Mouse (Mus musculus) brain, adult 2 months (tissue): ENCODE measurements around the gene Arhgap24.

Experiments
- DNase-seq: peaks from one replicate; pipeline ENCODE4 v3.0.0; 2011; ENCODE audit warnings: low read depth, low spot score

Gene Arhgap24

GRCm38 (mm10) chr5:102577729-102578128 lies 96.5 kb downstream of the Arhgap24 start:
- DNase-seq = no peak

- no peak for DNase-seq
These were observed 97.2 kb downstream of the Arhgap24 start for GRCm38 (mm10) chr5:102578431-102578830.

- no peak for DNase-seq
These were observed 101.7 kb downstream of the Arhgap24 start for GRCm38 (mm10) chr5:102582864-102583410.

GRCm38 (mm10) chr5:102591422-102591821 lies 110.2 kb downstream of the Arhgap24 start:
- DNase-seq = no peak

GRCm38 (mm10) chr5:102593058-102593457 lies 111.9 kb downstream of the Arhgap24 start:
- DNase-seq = no peak

- DNase-seq = no peak
These were observed 117.9 kb downstream of the Arhgap24 start for GRCm38 (mm10) chr5:102599102-102599501.

- no peak for DNase-seq
These were observed 132.4 kb downstream of the Arhgap24 start for GRCm38 (mm10) chr5:102613571-102613970.

- DNase-seq = no peak
These were observed 132.9 kb downstream of the Arhgap24 start for GRCm38 (mm10) chr5:102614081-102614480.

- DNase-seq = no peak
These were observed 134.1 kb downstream of the Arhgap24 start for GRCm38 (mm10) chr5:102615249-102615648.

GRCm38 (mm10) chr5:102621036-102621435 lies 139.8 kb downstream of the Arhgap24 start:
- no peak for DNase-seq

- DNase-seq = peak; percentile 28
These were observed 142.7 kb downstream of the Arhgap24 start for GRCm38 (mm10) chr5:102623807-102624435.

GRCm38 (mm10) chr5:102626671-102627070 lies 145.5 kb downstream of the Arhgap24 start:
- no peak for DNase-seq

GRCm38 (mm10) chr5:102629362-102629771 lies 148.2 kb downstream of the Arhgap24 start:
- DNase-seq = no peak

GRCm38 (mm10) chr5:102635591-102635990 lies 154.4 kb downstream of the Arhgap24 start:
- no peak for DNase-seq

- no peak for DNase-seq
These were observed 158.8 kb downstream of the Arhgap24 start for GRCm38 (mm10) chr5:102639782-102640559.

- DNase-seq = no peak
These were observed 162.2 kb downstream of the Arhgap24 start for GRCm38 (mm10) chr5:102643364-102643763.

GRCm38 (mm10) chr5:102643820-102644219 lies 162.6 kb downstream of the Arhgap24 start:
- DNase-seq = no peak

GRCm38 (mm10) chr5:102659061-102659460 lies 177.9 kb downstream of the Arhgap24 start:
- DNase-seq = no peak

GRCm38 (mm10) chr5:102664988-102665726 lies 184.0 kb downstream of the Arhgap24 start:
- DNase-seq = no peak

- no peak for DNase-seq
These were observed 185.7 kb downstream of the Arhgap24 start for GRCm38 (mm10) chr5:102666886-102667285.

GRCm38 (mm10) chr5:102667754-102668575 lies 186.8 kb downstream of the Arhgap24 start:
- no peak for DNase-seq
